ENCODE assay signal across 26 mouse cellular contexts in genomic region chr9:107934146-107934545, GRCm38 (mm10). TPM values are rescaled to one million over a fixed set of nuclear protein-coding genes. Genes with fewer than 3 reads are reported as not detected.
DNase-seq lines count a peak whose midpoint lies in the region; TF ChIP-seq lines count a peak whose summit lies in the region.
"Had no signal": no experiment of that assay in that cellular context is flagged by ENCODE, and none has a peak within 500 bp of the region (broad histone marks: within the 10 kb centered on the region; RNA-seq: fewer than 3 reads in every experiment).

No protein-coding gene starts in this region.

- TF ChIP-seq CTCF in left cerebral cortex, adult 2 months (IDR thresholded peaks at IDR 0.05), result no peak

- peak overlapping the region; percentile 2 for H3K27ac ChIP-seq in left cerebral cortex, adult 2 months
- H3K27ac ChIP-seq: forebrain, embryonic 12.5 days; heart, embryonic 13.5 days; kidney, embryonic 15.5 days; stomach, embryonic 15.5 days had no signal

- H3K4me3 ChIP-seq in left cerebral cortex, adult 2 months, result no peak overlapping the region
- H3K4me3 ChIP-seq: forebrain, embryonic 12.5 days; heart, embryonic 13.5 days; kidney, embryonic 15.5 days; stomach, embryonic 15.5 days had no signal

- DNase-seq in layer of hippocampus, adult 18-20 months (ENCODE audit: low spot score in 2 of 2), result peak; percentile 31 to 54
- no peak for DNase-seq in layer of hippocampus, adult 9-10 months (ENCODE audit: low spot score)
- DNase-seq in brain, adult 2 months (ENCODE audit: low read depth, low spot score), result peak; percentile 70
- DNase-seq in left cerebral cortex, adult 2 months (ENCODE audit: extremely low spot score in 1 of 2, low spot score in 2 of 2), result no peak
- DNase-seq in right cerebral cortex, postnatal 10 days (ENCODE audit: low spot score in 2 of 2), result peak; percentile 73 to 83
- DNase-seq in heart, postnatal 10 days, result no peak
- no peak for DNase-seq in ovary, postnatal 36 days (ENCODE audit: low spot score)
- no peak for DNase-seq in thymus, postnatal 0 days (ENCODE audit: low spot score)
- DNase-seq: adrenal gland, postnatal 25 days; lung, adult 2 months; thymus, postnatal 14 days had no signal

- intact Hi-C loops in left cerebral cortex, adult 2 months (cut with DNase I), result no loop called here
- intact Hi-C loops in heart, postnatal 10 days (cut with DNase I), result no loop called here

RNA-seq across cellular contexts. Expression of gene Camkv, which starts 1.3 kb away (rescaled TPM):
- 100 to 1,000 TPM; 554 to 575 TPM for total RNA-seq in layer of hippocampus, adult 18-20 months (2021)
- 100 to 1,000 TPM; 330 to 356 TPM for total RNA-seq in left cerebral cortex, adult 2 months (2021)
- under 1 TPM; 0.14 to 0.37 TPM for total RNA-seq in heart, postnatal 10 days (2021)
- 12.1 and 12.9 TPM in 2 replicates for polyA plus RNA-seq in thymus, postnatal 0 days (2015; fragmentation: Nextera tagmentation; extraction: Ambion mirVana)
- total RNA-seq: liver, adult 2 months; megakaryocyte progenitor cell, adult 5-6 weeks; monocyte, adult 5-6 weeks had no signal
- polyA plus RNA-seq: activated CD4-positive, CD25-positive, alpha-beta regulatory T cell, adult 4 months; inflammation-experienced regulatory T-cells, adult 6 months; liver, adult 2 months had no signal

RNA-seq across cellular contexts. Expression of gene Actl11, which starts 5.9 kb away (rescaled TPM):
- not detected for total RNA-seq in layer of hippocampus, adult 18-20 months (2021)
- not detected for total RNA-seq in left cerebral cortex, adult 2 months (2021)
- total RNA-seq in heart, postnatal 10 days (2021), result not detected
- polyA plus RNA-seq in thymus, postnatal 0 days (2015; fragmentation: Nextera tagmentation; extraction: Ambion mirVana), result not detected in 2 replicates
- total RNA-seq: adrenal gland, postnatal 25 days; common myeloid progenitor, adult 5-6 weeks; gastrocnemius, postnatal 4 days; hematopoietic stem cell, adult 5-6 weeks; left cerebral cortex, adult 8-10 months; liver, adult 2 months had no signal
- polyA plus RNA-seq: activated CD4-positive, CD25-positive, alpha-beta regulatory T cell, adult 4 months; embryonic facial prominence, embryonic 14.5 days; forebrain, embryonic 12.5 days; heart, embryonic 13.5 days; inflammation-experienced regulatory T-cells, adult 6 months; kidney, embryonic 15.5 days; liver, adult 2 months; lung, adult 2 months; neural tube, embryonic 14.5 days; stomach, embryonic 15.5 days had no signal

RNA-seq across cellular contexts. Expression of gene Traip, which starts 15.8 kb away (rescaled TPM):
- total RNA-seq in layer of hippocampus, adult 18-20 months (2021), result 10 to 100 TPM; 17.1 to 18.9 TPM
- total RNA-seq in left cerebral cortex, adult 2 months (2021), result 10 to 100 TPM in 1 of 2 experiments, 1 to 10 TPM in 1; 9.5 to 10.9 TPM
- total RNA-seq in heart, postnatal 10 days (2021), result 1 to 10 TPM; 3.3 to 4.0 TPM
- polyA plus RNA-seq in thymus, postnatal 0 days (2015; fragmentation: Nextera tagmentation; extraction: Ambion mirVana), result 23.1 and 27.2 TPM in 2 replicates

RNA-seq across cellular contexts. Expression of gene Mst1r, which starts 27.5 kb away (rescaled TPM):
- 1 to 10 TPM; 1.9 TPM for total RNA-seq in layer of hippocampus, adult 18-20 months (2021)
- under 1 TPM; 0.68 to 0.91 TPM for total RNA-seq in left cerebral cortex, adult 2 months (2021)
- 1 to 10 TPM; 2.5 to 3.7 TPM for total RNA-seq in heart, postnatal 10 days (2021)
- 1.6 and 2.4 TPM in 2 replicates for polyA plus RNA-seq in thymus, postnatal 0 days (2015; fragmentation: Nextera tagmentation; extraction: Ambion mirVana)
- total RNA-seq: hematopoietic stem cell, adult 5-6 weeks; megakaryocyte progenitor cell, adult 5-6 weeks had no signal
- polyA plus RNA-seq: activated CD4-positive, CD25-positive, alpha-beta regulatory T cell, adult 4 months had no signal

RNA-seq across cellular contexts. Expression of gene Uba7, which starts 41.2 kb away (rescaled TPM):
- total RNA-seq in layer of hippocampus, adult 18-20 months (2021), result 1 to 10 TPM; 5.1 to 5.9 TPM
- 1 to 10 TPM; 2.6 to 3.8 TPM for total RNA-seq in left cerebral cortex, adult 2 months (2021)
- total RNA-seq in heart, postnatal 10 days (2021), result 10 to 100 TPM; 13.4 to 15.7 TPM
- polyA plus RNA-seq in thymus, postnatal 0 days (2015; fragmentation: Nextera tagmentation; extraction: Ambion mirVana), result 54.9 and 63.2 TPM in 2 replicates

Comparison
In these comparisons a context has a peak if more than half of its experiments do, and no peak if none do; other contexts are left out.
1. DNase-seq: peak in layer of hippocampus, adult 18-20 months (2 of 2), brain, adult 2 months (single experiment) and right cerebral cortex, postnatal 10 days (2 of 2); none in layer of hippocampus, adult 9-10 months (single experiment), left cerebral cortex, adult 2 months (0 of 2), heart, postnatal 10 days (0 of 2), ovary, postnatal 36 days (single experiment) and thymus, postnatal 0 days (single experiment).
2. RNA of gene Camkv, which starts 1.3 kb away (total RNA-seq): 554 to 575 TPM in layer of hippocampus, adult 18-20 months and 330 to 356 TPM in left cerebral cortex, adult 2 months; 0.14 to 0.37 TPM in heart, postnatal 10 days; every median in the first group is over 100 times any median in the second.